Mouse (Mus musculus) E14TG2a.4 (cell line): Measurements from ENCODE around the gene Fxyd6.

Source experiments
- CTCF ChIP-seq: conservative IDR thresholded peaks from 2 replicates; pipeline ENCODE4 v1.5.1; 2014; ENCODE audit warnings: low read length
- NANOG ChIP-seq: IDR thresholded peaks from 2 replicates; pipeline ENCODE4 v1.6.1; 2014; ENCODE audit warnings: borderline replicate concordance, low read length, mixed read lengths

DNA sequence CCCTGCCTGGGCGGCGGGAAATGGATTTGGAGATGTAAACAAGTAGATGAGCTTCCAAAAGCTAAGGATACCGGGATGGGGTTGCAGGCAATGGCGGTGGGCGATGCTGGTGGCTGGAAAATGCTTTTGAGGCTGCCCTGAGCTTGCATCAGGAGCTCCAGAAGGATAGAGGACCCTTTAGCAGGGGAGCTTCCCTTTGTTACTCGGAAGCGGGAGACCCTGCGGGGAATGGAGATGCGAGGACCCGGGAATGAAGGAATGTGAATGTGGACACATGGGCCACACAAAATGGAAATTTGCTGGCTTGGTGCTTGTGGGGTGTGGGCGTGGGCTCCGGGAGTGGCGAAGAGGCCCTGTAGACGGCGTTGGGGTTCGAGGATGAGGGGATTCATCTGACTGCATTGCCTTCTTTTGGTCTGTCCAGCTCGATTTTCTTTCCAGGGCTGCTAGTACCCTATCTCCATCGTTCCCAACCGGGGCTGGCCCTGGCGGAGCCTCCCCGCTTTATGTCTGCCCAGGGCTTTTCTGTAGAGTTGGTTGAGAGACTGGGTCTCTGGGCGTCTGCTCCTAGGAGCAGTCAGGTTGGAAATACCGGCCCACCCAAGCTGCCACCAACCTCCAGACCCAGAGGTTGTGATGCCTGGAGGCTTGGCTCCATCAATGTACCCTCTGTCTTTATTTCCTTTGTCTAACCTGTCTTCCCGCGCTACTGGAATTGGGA is 791 bp downstream of the Fxyd6 start:
- TF ChIP-seq CTCF (no peak), NANOG (no peak)
